Mouse (Mus musculus) stomach, embryonic 15.5 days (tissue): ENCODE data around the gene Tet3. TPM values are rescaled to one million over a fixed set of nuclear protein-coding genes. Genes with fewer than 3 reads are reported as not detected.

ENCODE experiments used
- ATAC-seq: fragments of 200-750 bp; cut with Nextera tagmentation; 2 replicates; pipeline ENCODE4 v1.8.0; 2017; ENCODE audit warnings: low read depth, moderate number of reproducible peaks, moderate TSS enrichment; ENCODE audit not compliant: insufficient read depth, low FRiP score
- H3K27ac ChIP-seq: fragments of 300-500 bp; sonication (generic); 2 replicates; pipeline ENCODE4 v1.5.1; 2015; ENCODE audit warnings: mild to moderate bottlenecking, inconsistent platforms
- H3K27me3 ChIP-seq: fragments of 300-500 bp; sonication (generic); replicated peaks from 2 replicates; pipeline ENCODE4 v1.6.1; 2015; ENCODE audit warnings: inconsistent platforms
- H3K36me3 ChIP-seq: fragments of 300-500 bp; sonication (generic); 2 replicates; pipeline ENCODE4 v1.6.1; 2015; ENCODE audit warnings: inconsistent platforms
- H3K4me1 ChIP-seq: fragments of 300-500 bp; sonication (generic); 2 replicates; pipeline ENCODE4 v1.6.1; 2015; ENCODE audit warnings: inconsistent platforms
- H3K4me2 ChIP-seq: fragments of 300-500 bp; sonication (generic); 2 replicates; pipeline ENCODE4 v1.6.1; 2015; ENCODE audit warnings: mild to moderate bottlenecking, inconsistent platforms
- H3K4me3 ChIP-seq: fragments of 300-500 bp; sonication (generic); replicated peaks from 2 replicates; pipeline ENCODE4 v1.5.1; 2015; ENCODE audit warnings: inconsistent platforms
- H3K9ac ChIP-seq: fragments of 300-500 bp; sonication (generic); 2 replicates; pipeline ENCODE4 v1.6.1; 2015; ENCODE audit warnings: inconsistent platforms
- H3K9me3 ChIP-seq: fragments of 300-500 bp; sonication (generic); 2 replicates; pipeline ENCODE4 v1.6.1; 2016; ENCODE audit warnings: inconsistent platforms
- WGBS: fragments of 180-500 bp; shearing (Covaris S2); methylation state at CpG from one replicate; pipeline ENCODE4 v1.1.7; 2015; 5-methylcytosine and 5-hydroxymethylcytosine counted together
- polyA plus RNA-seq: library from polyadenylated mRNA; unstranded; fragments of >200 nt; fragmentation: Nextera tagmentation; extraction: Ambion mirVana; gene quantifications from 2 replicates; pipeline ENCODE4 v1.2.1, GENCODE M21; 2015

The Tet3 gene
- polyA plus RNA-seq, 1 experiment from 2014 or later = 39.6 TPM

GRCm38 (mm10) chr6:83381510-83382491 is 77.1 kb downstream of the Tet3 start:
- Histone ChIP-seq H3K9me3 (no peaks in the 10 kb centered on the region), H3K4me3 (no peak overlapping the region), H3K9ac (no peak overlapping the region), H3K36me3 (peaks cover 36% of the 10 kb centered on the region), H3K4me1 (no peaks in the 10 kb centered on the region), H3K27ac (no peak overlapping the region), H3K4me2 (no peak overlapping the region), H3K27me3 (no peaks in the 10 kb centered on the region)
- WGBS = 80% methylated on average over 10 of the region's 10 CpGs
- ATAC-seq = peak; percentile 80; the same call in 1 of the 2 replicates

- 85% methylated on average over 9 of the region's 9 CpGs for WGBS
Observed at GRCm38 (mm10) chr6:83373704-83374300, 85.1 kb downstream of the Tet3 start.

GRCm38 (mm10) chr6:83371350-83371749 is 87.5 kb downstream of the Tet3 start:
- Histone ChIP-seq H3K9me3 (no peaks in the 10 kb centered on the region), H3K27me3 (no peaks in the 10 kb centered on the region), H3K4me2 (no peak overlapping the region), H3K9ac (no peak overlapping the region), H3K4me1 (no peaks in the 10 kb centered on the region), H3K36me3 (peaks cover 77% of the 10 kb centered on the region), H3K4me3 (no peak overlapping the region), H3K27ac (no peak overlapping the region)
- WGBS = 92% methylated on average over 3 of the region's 3 CpGs
- ATAC-seq = no peak

More at GRCm38 (mm10) chr6:83373704-83374300, 85.1 kb downstream of the Tet3 start:
- Histone ChIP-seq H3K9me3 (no peaks in the 10 kb centered on the region), H3K9ac (no peak overlapping the region), H3K36me3 (peaks cover 72% of the 10 kb centered on the region), H3K4me1 (no peaks in the 10 kb centered on the region), H3K4me3 (no peak overlapping the region), H3K4me2 (no peak overlapping the region), H3K27me3 (no peaks in the 10 kb centered on the region), H3K27ac (no peak overlapping the region)
- ATAC-seq = no peak

GRCm38 (mm10) chr6:83370316-83370965 is 88.4 kb downstream of the Tet3 start:
- Histone ChIP-seq H3K27me3 (no peaks in the 10 kb centered on the region), H3K27ac (no peak overlapping the region), H3K9ac (no peak overlapping the region), H3K4me2 (no peak overlapping the region), H3K4me1 (no peaks in the 10 kb centered on the region), H3K4me3 (no peak overlapping the region), H3K9me3 (no peaks in the 10 kb centered on the region), H3K36me3 (peaks cover 71% of the 10 kb centered on the region)
- ATAC-seq = no peak
- WGBS = 86% methylated on average over 21 of the region's 21 CpGs

DNA sequence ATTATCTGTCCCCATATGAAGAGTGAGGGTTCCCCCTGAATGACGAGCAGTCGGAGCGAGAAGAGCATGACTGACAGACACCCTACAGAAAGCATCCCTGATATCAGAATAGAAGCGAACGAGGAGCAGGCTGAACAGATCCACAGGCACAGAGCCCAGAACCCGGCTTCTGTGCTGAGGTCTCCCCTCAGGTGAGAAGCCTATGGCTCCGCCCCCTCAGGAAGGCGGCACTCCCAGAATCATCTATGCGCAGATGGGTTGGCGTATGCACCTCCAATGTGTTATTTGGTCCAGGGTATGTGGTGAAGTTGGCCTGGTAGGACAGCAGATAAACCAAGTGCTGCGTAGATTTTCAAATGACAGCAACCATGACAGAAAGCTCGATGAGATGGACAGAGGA is 95.8 kb downstream of the Tet3 start:
- Histone ChIP-seq H3K36me3 (peaks cover 19% of the 10 kb centered on the region), H3K27ac (no peak overlapping the region), H3K9me3 (no peaks in the 10 kb centered on the region), H3K4me3 (no peak overlapping the region), H3K27me3 (no peaks in the 10 kb centered on the region), H3K4me2 (no peak overlapping the region), H3K4me1 (no peaks in the 10 kb centered on the region), H3K9ac (no peak overlapping the region)
- no peak for ATAC-seq
- WGBS = 90% methylated on average over 12 of the region's 12 CpGs

GRCm38 (mm10) chr6:83361523-83362248 is 97.2 kb downstream of the Tet3 start:
- H3K9me3 ChIP-seq = no peaks in the 10 kb centered on the region
- no peaks in the 10 kb centered on the region for H3K4me1 ChIP-seq
- 86% methylated on average over 11 of the region's 11 CpGs for WGBS
- ATAC-seq = no peak
- H3K4me3 ChIP-seq = no peak overlapping the region
- peaks cover 18% of the 10 kb centered on the region for H3K36me3 ChIP-seq
- no peaks in the 10 kb centered on the region for H3K27me3 ChIP-seq
- H3K9ac ChIP-seq = no peak overlapping the region
- H3K4me2 ChIP-seq = no peak overlapping the region
- H3K27ac ChIP-seq = no peak overlapping the region

GRCm38 (mm10) chr6:83357436-83357835 is 101.4 kb downstream of the Tet3 start:
- no peaks in the 10 kb centered on the region for H3K4me1 ChIP-seq
- peaks cover 27% of the 10 kb centered on the region for H3K36me3 ChIP-seq
- no peak overlapping the region for H3K4me2 ChIP-seq
- no peak overlapping the region for H3K4me3 ChIP-seq
- ATAC-seq = no peak
- H3K27ac ChIP-seq = no peak overlapping the region
- WGBS = 87% methylated on average over 10 of the region's 10 CpGs
- H3K9me3 ChIP-seq = no peaks in the 10 kb centered on the region
- H3K27me3 ChIP-seq = no peaks in the 10 kb centered on the region
- no peak overlapping the region for H3K9ac ChIP-seq

- peak; percentile 44 for ATAC-seq
- H3K36me3 ChIP-seq = peaks cover 27% of the 10 kb centered on the region
- no peaks in the 10 kb centered on the region for H3K27me3 ChIP-seq
- WGBS = 22% methylated on average over 7 of the region's 7 CpGs
- H3K4me2 ChIP-seq = no peak overlapping the region
- no peaks in the 10 kb centered on the region for H3K4me1 ChIP-seq
- no peak overlapping the region for H3K9ac ChIP-seq
- H3K4me3 ChIP-seq = no peak overlapping the region
- no peak overlapping the region for H3K27ac ChIP-seq
- H3K9me3 ChIP-seq = no peaks in the 10 kb centered on the region
Observed at GRCm38 (mm10) chr6:83356569-83357138, 102.2 kb downstream of the Tet3 start.

DNA sequence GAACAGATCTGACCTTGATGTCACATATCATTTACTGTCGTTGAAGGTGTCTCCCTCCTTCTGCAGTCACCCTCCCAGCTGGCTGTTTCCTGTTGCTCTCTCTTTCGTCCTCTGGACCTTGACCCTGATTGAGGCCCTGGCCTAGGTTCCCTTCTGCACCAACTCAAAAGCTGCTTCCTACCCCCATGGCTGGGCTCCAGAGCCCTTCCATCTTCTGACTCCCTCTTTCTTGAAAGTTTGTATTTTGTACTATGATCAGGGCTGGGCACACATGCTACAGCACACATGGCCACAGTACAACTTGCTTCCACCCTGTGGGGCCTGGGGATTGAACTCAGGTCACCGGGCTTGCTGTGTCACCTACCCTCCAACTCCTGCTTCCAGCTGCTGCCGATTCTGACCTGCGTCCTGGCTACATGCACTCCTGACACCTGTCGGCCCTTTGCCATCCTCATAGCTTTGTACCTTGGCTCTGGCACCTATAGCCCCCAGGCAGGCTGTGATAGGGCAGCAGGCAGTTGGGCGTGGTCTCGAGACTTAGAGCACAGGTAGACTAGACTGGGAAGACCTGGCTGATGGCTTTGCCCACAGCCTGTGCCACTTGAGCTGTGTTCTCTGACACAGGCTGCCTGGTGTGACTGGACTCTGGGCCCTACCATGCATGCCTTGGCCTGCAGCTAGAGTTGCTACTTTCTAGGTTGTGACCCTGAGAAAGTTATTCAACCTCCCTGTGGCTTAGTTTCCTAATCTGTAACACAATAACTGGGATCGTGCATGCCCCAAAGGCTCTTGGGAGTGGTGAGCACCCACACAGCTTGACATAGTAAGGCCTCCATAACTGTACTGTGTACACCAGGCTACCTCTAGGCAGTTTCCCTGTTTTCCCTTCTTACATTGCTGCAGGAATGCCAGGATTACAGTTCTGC is 103.8 kb downstream of the Tet3 start:
- no peak for ATAC-seq
- no peak overlapping the region for H3K27ac ChIP-seq
- peaks cover 4% of the 10 kb centered on the region; the same call in 1 of the 2 replicates for H3K4me1 ChIP-seq
- H3K9me3 ChIP-seq = no peaks in the 10 kb centered on the region
- H3K4me3 ChIP-seq = no peak overlapping the region
- H3K9ac ChIP-seq = no peak overlapping the region
- peaks cover 27% of the 10 kb centered on the region; the same call in 1 of the 2 replicates for H3K36me3 ChIP-seq
- no peaks in the 10 kb centered on the region for H3K27me3 ChIP-seq
- 80% methylated on average over 9 of the region's 9 CpGs for WGBS
- no peak overlapping the region for H3K4me2 ChIP-seq

DNA sequence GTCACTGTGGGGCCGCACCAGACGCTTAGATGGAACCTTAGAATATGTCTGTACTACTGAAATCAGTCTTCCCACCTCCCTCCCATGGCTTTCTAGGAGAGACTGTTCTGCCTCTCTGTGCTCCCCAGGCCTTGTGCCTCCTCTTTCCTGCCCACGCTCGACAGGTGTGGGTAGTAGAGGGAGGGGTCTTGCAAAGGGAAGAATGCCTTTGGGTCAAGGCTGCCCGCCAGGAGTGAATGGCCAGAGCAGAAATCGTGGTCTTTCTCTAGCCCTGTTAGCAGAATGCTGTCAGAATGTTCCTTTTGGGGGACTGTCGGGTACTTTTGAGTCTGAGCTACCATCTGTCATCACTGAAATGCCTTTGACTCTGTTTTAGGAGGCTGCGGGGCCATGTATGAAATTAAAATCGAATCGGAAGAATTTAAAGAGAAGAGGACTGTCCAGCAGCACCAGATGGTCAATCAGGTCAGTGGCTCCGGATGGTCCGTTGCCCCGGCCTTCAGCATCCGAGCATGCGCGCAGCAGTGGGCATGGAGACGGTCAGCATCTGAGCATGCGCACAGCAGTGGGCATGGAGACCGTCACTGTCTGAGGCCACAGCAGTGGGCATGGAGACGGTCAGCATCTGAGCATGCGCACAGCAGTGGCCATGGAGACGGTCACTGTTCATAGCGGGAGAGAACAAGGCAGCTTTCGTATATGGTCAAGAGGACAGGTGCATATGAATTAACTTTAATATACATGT is 106.0 kb downstream of the Tet3 start:
- WGBS = 93% methylated on average over 24 of the region's 24 CpGs

More for the DNA sequence above, 106.0 kb downstream of the Tet3 start:
- H3K36me3 ChIP-seq = peaks cover 19% of the 10 kb centered on the region; the same call in 1 of the 2 replicates
- H3K9ac ChIP-seq = no peak overlapping the region
- ATAC-seq = no peak
- H3K27me3 ChIP-seq = no peaks in the 10 kb centered on the region
- H3K27ac ChIP-seq = no peak overlapping the region
- no peak overlapping the region for H3K4me2 ChIP-seq
- H3K4me1 ChIP-seq = peaks cover 8% of the 10 kb centered on the region; the same call in 1 of the 2 replicates
- H3K4me3 ChIP-seq = no peak overlapping the region
- no peaks in the 10 kb centered on the region for H3K9me3 ChIP-seq
